Mouse (Mus musculus): ENCODE results near the gene Ccdc83.

Gene Ccdc83

GRCm38 (mm10) chr7:90259899-90260298 lies 5.7 kb downstream of the Ccdc83 start:
- DNase-seq = no peak

GRCm38 (mm10) chr7:90258701-90259100 lies 6.9 kb downstream of the Ccdc83 start:
- DNase-seq = no peak

GRCm38 (mm10) chr7:90252946-90253345 lies 12.6 kb downstream of the Ccdc83 start:
- peak; percentile 32 for DNase-seq

- DNase-seq = no peak
Measured at GRCm38 (mm10) chr7:90243643-90244042, 21.9 kb downstream of the Ccdc83 start.

- no peak for DNase-seq
Measured at GRCm38 (mm10) chr7:90243151-90243550, 22.4 kb downstream of the Ccdc83 start.

GRCm38 (mm10) chr7:90236289-90236905 lies 29.2 kb downstream of the Ccdc83 start:
- no peak for DNase-seq

GRCm38 (mm10) chr7:90233921-90234320 lies 31.7 kb downstream of the Ccdc83 start:
- DNase-seq = peak; percentile 23

GRCm38 (mm10) chr7:90231431-90231830 lies 34.1 kb downstream of the Ccdc83 start:
- DNase-seq = no peak

- peak; percentile 42 for DNase-seq
Measured at GRCm38 (mm10) chr7:90228884-90229283, 36.7 kb downstream of the Ccdc83 start.

GRCm38 (mm10) chr7:90228075-90228474 lies 37.5 kb downstream of the Ccdc83 start:
- DNase-seq = no peak

GRCm38 (mm10) chr7:90221487-90221886 lies 44.1 kb downstream of the Ccdc83 start:
- DNase-seq = no peak

- no peak for DNase-seq
Measured at GRCm38 (mm10) chr7:90218122-90218521, 47.5 kb downstream of the Ccdc83 start.

GRCm38 (mm10) chr7:90216511-90216910 lies 49.1 kb downstream of the Ccdc83 start:
- no peak for DNase-seq

GRCm38 (mm10) chr7:90210947-90211346 lies 54.6 kb downstream of the Ccdc83 start:
- DNase-seq = no peak

GRCm38 (mm10) chr7:90210116-90210515 lies 55.5 kb downstream of the Ccdc83 start:
- DNase-seq = no peak

GRCm38 (mm10) chr7:90203914-90204313 lies 61.7 kb downstream of the Ccdc83 start:
- DNase-seq = no peak

- no peak for DNase-seq
Measured at GRCm38 (mm10) chr7:90201877-90202465, 63.6 kb downstream of the Ccdc83 start.

- no peak for DNase-seq
Measured at GRCm38 (mm10) chr7:90200251-90200650, 65.3 kb downstream of the Ccdc83 start.

- no peak for DNase-seq
Measured at GRCm38 (mm10) chr7:90180635-90181034, 84.9 kb downstream of the Ccdc83 start.

GRCm38 (mm10) chr7:90175576-90175975 lies 90.0 kb downstream of the Ccdc83 start:
- DNase-seq = no peak

All from kidney, postnatal 10 days (tissue).